Mouse (Mus musculus): ENCODE data around the gene Haus7. TPM values are rescaled to one million over a fixed set of nuclear protein-coding genes. Genes with fewer than 3 reads are reported as not detected.
"Not testable (repeated sequence)": the region's sequence is repeated elsewhere in the genome, so short reads cannot be mapped to it uniquely, and the experiment has no call there.

Haus7 gene
- polyA plus RNA-seq, 1 experiment, result 24.8 TPM

GRCm38 (mm10) chrX:73467446-73468241 lies 8.8 kb upstream of the Haus7 start:
- no peak for DNase-seq (ENCODE audit: low spot score)

- peak; percentile 21 for DNase-seq (ENCODE audit: low spot score)
Measured at GRCm38 (mm10) chrX:73465483-73466186, 6.8 kb upstream of the Haus7 start.

- no peak for DNase-seq (ENCODE audit: low spot score)
Measured at GRCm38 (mm10) chrX:73460792-73461191, 1.9 kb upstream of the Haus7 start.

- no peak for DNase-seq (ENCODE audit: low spot score)
Measured at GRCm38 (mm10) chrX:73451949-73452348, 6.9 kb downstream of the Haus7 start.

GRCm38 (mm10) chrX:73441428-73441827 lies 17.4 kb downstream of the Haus7 start:
- no peak for DNase-seq (ENCODE audit: low spot score)

GRCm38 (mm10) chrX:73435252-73435651 lies 23.6 kb downstream of the Haus7 start, which contains the start of gene Trex2:
Gene Trex2, minus strand, starts transcription at chrX:73435344.
- no peak for DNase-seq (ENCODE audit: low spot score)

- no peak for DNase-seq (ENCODE audit: low spot score)
Measured at GRCm38 (mm10) chrX:73432850-73433249, 26.0 kb downstream of the Haus7 start.

- DNase-seq (ENCODE audit: low spot score), result no peak
Measured at GRCm38 (mm10) chrX:73430036-73430435, 28.8 kb downstream of the Haus7 start.

- no peak for DNase-seq (ENCODE audit: low spot score)
Measured at GRCm38 (mm10) chrX:73412767-73413166, 46.1 kb downstream of the Haus7 start.

- no peak for DNase-seq (ENCODE audit: low spot score)
Measured at GRCm38 (mm10) chrX:73410880-73411517, 47.8 kb downstream of the Haus7 start, which contains the start of gene Zfp92. Gene Zfp92, plus strand, starts transcription at chrX:73411096.

GRCm38 (mm10) chrX:73401616-73402015 lies 57.2 kb downstream of the Haus7 start:
- DNase-seq (ENCODE audit: low spot score), result no peak

GRCm38 (mm10) chrX:73400951-73401350 lies 57.9 kb downstream of the Haus7 start:
- no peak for DNase-seq (ENCODE audit: low spot score)

GRCm38 (mm10) chrX:73398636-73399035 lies 60.2 kb downstream of the Haus7 start, which contains the start of gene Gm18336:
Gene Gm18336, minus strand, starts transcription at chrX:73398736.
- not testable (repeated sequence) for DNase-seq (ENCODE audit: low spot score)

- no peak for DNase-seq (ENCODE audit: low spot score)
Measured at GRCm38 (mm10) chrX:73396446-73396845, 62.4 kb downstream of the Haus7 start.

GRCm38 (mm10) chrX:73391481-73391880 lies 67.4 kb downstream of the Haus7 start:
- no peak for DNase-seq (ENCODE audit: low spot score)

Other genes starting within 250 kb of the Haus7 start
- 2.0 and 2.4 TPM in 2 replicates for gene Xlr4b, start 244.7 kb downstream of the Haus7 start, polyA plus RNA-seq (2012; rRNA removed)
- gene F8a, start 230.8 kb downstream of the Haus7 start, polyA plus RNA-seq (2012; rRNA removed), result 10.2 and 11.2 TPM in 2 replicates
- gene Xlr4c, start 215.9 kb downstream of the Haus7 start, polyA plus RNA-seq (2012; rRNA removed), result 0.52 and 1.3 TPM in 2 replicates
- gene Xlr3c, start 193.7 kb downstream of the Haus7 start, polyA plus RNA-seq (2012; rRNA removed), result not detected in 2 replicates
- 0.04 TPM in 1 of 2 replicates, not detected in the other for gene Xlr5a, start 166.1 kb downstream of the Haus7 start, polyA plus RNA-seq (2012; rRNA removed)
- not detected in 2 replicates for gene Xlr5c, start 166.1 kb downstream of the Haus7 start, polyA plus RNA-seq (2012; rRNA removed)
- not detected in 2 replicates for gene Gm45015, start 122.2 kb downstream of the Haus7 start, polyA plus RNA-seq (2012; rRNA removed)
- 13.0 and 13.7 TPM in 2 replicates for gene Zfp275, start 116.4 kb downstream of the Haus7 start, polyA plus RNA-seq (2012; rRNA removed)
- 0.33 and 0.38 TPM in 2 replicates for gene Gm18336, start 60.3 kb downstream of the Haus7 start, polyA plus RNA-seq (2012; rRNA removed)
- 0.01 TPM in 2 replicates for gene Zfp92, start 47.9 kb downstream of the Haus7 start, polyA plus RNA-seq (2012; rRNA removed)
- gene Trex2, start 23.7 kb downstream of the Haus7 start, polyA plus RNA-seq (2012; rRNA removed), result 3.9 and 4.8 TPM in 2 replicates
- 589 and 923 TPM in 2 replicates for gene Bgn, start 24.6 kb upstream of the Haus7 start, polyA plus RNA-seq (2012; rRNA removed)
- gene Atp2b3, start 44.0 kb upstream of the Haus7 start, polyA plus RNA-seq (2012; rRNA removed), result 0.53 and 0.56 TPM in 2 replicates
- gene Dusp9, start 180.4 kb upstream of the Haus7 start, polyA plus RNA-seq (2012; rRNA removed), result 2.6 and 2.7 TPM in 2 replicates
- gene Pnck, start 201.1 kb upstream of the Haus7 start, polyA plus RNA-seq (2012; rRNA removed), result 159 and 178 TPM in 2 replicates
- gene Slc6a8, start 214.1 kb upstream of the Haus7 start, polyA plus RNA-seq (2012; rRNA removed), result 78.1 and 87.3 TPM in 2 replicates

Data from urinary bladder, adult 2 months (tissue).